Mouse (Mus musculus) testis, adult 2 months (tissue): ENCODE data around the gene Ugt1a5.
"Not testable (repeated sequence)": the region's sequence is repeated elsewhere in the genome, so short reads cannot be mapped to it uniquely, and the experiment has no call there.

ENCODE experiments used
- CTCF ChIP-seq: fragments of 200-500 bp; IDR thresholded peaks from 2 replicates; pipeline ENCODE4 v1.5.1; 2012; ENCODE audit warnings: low read depth, mild to moderate bottlenecking, inconsistent platforms, low read length, moderate library complexity; ENCODE audit not compliant: control insufficient read depth, insufficient read depth, insufficient replicate concordance
- POLR2A ChIP-seq: fragments of 200-500 bp; IDR thresholded peaks from 2 replicates; pipeline ENCODE4 v1.6.1; 2012; ENCODE audit warnings: low read depth, mild to moderate bottlenecking, inconsistent platforms, low read length, moderate library complexity; ENCODE audit not compliant: control insufficient read depth

GRCm38 (mm10) chr1:88130223-88130622, 35.6 kb upstream of the Ugt1a5 start:
- not testable (repeated sequence) for TF ChIP-seq CTCF, POLR2A
